Mouse (Mus musculus): ENCODE measurements around the gene Gm18596.
"Not testable (repeated sequence)": the region's sequence is repeated elsewhere in the genome, so short reads cannot be mapped to it uniquely, and the experiment has no call there.

GRCm38 (mm10) chr10:77751254-77751653 lies 8.8 kb upstream of the Gm18596 start, which contains the start of gene Gm9736:
- not testable (repeated sequence) for TF ChIP-seq CTCF (IDR thresholded peaks at IDR 0.05; ENCODE audit: low read depth, low read length); TAL1 (conservative IDR thresholded peaks at IDR 0.05; ENCODE audit: low read depth, low read length); GATA1 (IDR thresholded peaks at IDR 0.05; ENCODE audit: borderline replicate concordance, low read length); GATA2 (IDR thresholded peaks at IDR 0.05; ENCODE audit: borderline replicate concordance, low read depth, low read length)

All from G1E (cell line).